Mouse (Mus musculus): ENCODE measurements around the gene Ccdc15. TPM values are rescaled to one million over a fixed set of nuclear protein-coding genes. Genes with fewer than 3 reads are reported as not detected.

Ccdc15 gene
- total RNA-seq (2023), result 7.9 and 8.7 TPM in 2 replicates

GRCm38 (mm10) chr9:37347988-37348642 lies at the start of gene Ccdc15:
Gene Ccdc15 (minus strand): TSS chr9:37348432.

GRCm38 (mm10) chr9:37367301-37368080 lies 19.3 kb upstream of the Ccdc15 start, which contains the start of gene Hepacam:
Gene Hepacam (plus strand): TSS chr9:37367351.

GRCm38 (mm10) chr9:37255149-37255888 lies 92.9 kb downstream of the Ccdc15 start, which contains the start of gene Slc37a2:
Gene Slc37a2 (minus strand): TSS chr9:37255738.

Other genes starting within 250 kb of the Ccdc15 start
- gene Pknox2, start 201.0 kb downstream of the Ccdc15 start, total RNA-seq (2023), result 7.0 and 10.3 TPM in 2 replicates
- gene Tmem218, start 140.2 kb downstream of the Ccdc15 start, total RNA-seq (2023), result 1.2 and 1.3 TPM in 2 replicates
- 11.0 and 11.3 TPM in 2 replicates for gene Slc37a2, start 92.7 kb downstream of the Ccdc15 start, total RNA-seq (2023)
- not detected in 2 replicates for gene Hepacam, start 18.9 kb upstream of the Ccdc15 start, total RNA-seq (2023)
- 1.0 TPM in 1 of 2 replicates, not detected in the other for gene Robo4, start 53.5 kb upstream of the Ccdc15 start, total RNA-seq (2023)
- gene Robo3, start 84.8 kb upstream of the Ccdc15 start, total RNA-seq (2023), result 0.32 TPM in 1 of 2 replicates, not detected in the other
- 6.8 and 10.4 TPM in 2 replicates for gene Msantd2, start 140.9 kb upstream of the Ccdc15 start, total RNA-seq (2023)
- gene Esam, start 179.6 kb upstream of the Ccdc15 start, total RNA-seq (2023), result not detected in 2 replicates
- gene Vsig2, start 190.8 kb upstream of the Ccdc15 start, total RNA-seq (2023), result not detected in 2 replicates
- 1.4 and 1.9 TPM in 2 replicates for gene Nrgn, start 204.5 kb upstream of the Ccdc15 start, total RNA-seq (2023)
- 2.5 and 2.6 TPM in 2 replicates for gene Siae, start 207.3 kb upstream of the Ccdc15 start, total RNA-seq (2023)

All from neutrophil, adult 65 days (primary cell).